Mouse (Mus musculus) kidney, embryonic 16.5 days (tissue): ENCODE data around the gene L2hgdh. TPM values are rescaled to one million over a fixed set of nuclear protein-coding genes. Genes with fewer than 3 reads are reported as not detected.
A peak's percentile ranks its signal among the peaks of the same experiment; 100 is the strongest.

Experiments
- ATAC-seq: fragments of 200-750 bp; cut with Nextera tagmentation; 2 replicates; pipeline ENCODE4 v1.8.0; 2017; ENCODE audit warnings: moderate TSS enrichment; ENCODE audit not compliant: low FRiP score, low TSS enrichment
- H3K27ac ChIP-seq: fragments of 300-500 bp; sonication (generic); 2 replicates; pipeline ENCODE4 v1.5.1; 2014; ENCODE audit warnings: low read length
- H3K27me3 ChIP-seq: fragments of 300-500 bp; sonication (generic); 2 replicates; pipeline ENCODE4 v1.6.1; 2014; ENCODE audit warnings: low read length, control low read depth, mixed read lengths; ENCODE audit not compliant: insufficient read depth
- H3K36me3 ChIP-seq: fragments of 300-500 bp; sonication (generic); 2 replicates; pipeline ENCODE4 v1.6.1; 2014; ENCODE audit warnings: low read length, control low read depth, mixed read lengths; ENCODE audit not compliant: insufficient read depth
- H3K4me1 ChIP-seq: fragments of 300-500 bp; sonication (generic); 2 replicates; pipeline ENCODE4 v1.6.1; 2014; ENCODE audit warnings: low read length, control low read depth, mixed read lengths; ENCODE audit not compliant: insufficient read depth
- H3K4me2 ChIP-seq: fragments of 300-500 bp; sonication (generic); replicated peaks from 2 replicates; pipeline ENCODE4 v1.6.1; 2014; ENCODE audit warnings: low read depth, low read length
- H3K4me3 ChIP-seq: fragments of 300-500 bp; sonication (generic); 2 replicates; pipeline ENCODE4 v1.5.1; 2014; ENCODE audit warnings: mild to moderate bottlenecking, low read length
- H3K9ac ChIP-seq: fragments of 300-500 bp; sonication (generic); replicated peaks from 2 replicates; pipeline ENCODE4 v1.6.1; 2014; ENCODE audit warnings: low read length
- H3K9me3 ChIP-seq: fragments of 300-500 bp; sonication (generic); 2 replicates; pipeline ENCODE4 v1.6.1; 2016; ENCODE audit warnings: low read length, control low read depth
- WGBS: fragments of 180-500 bp; shearing (Covaris S2); extraction: QIAGEN DNeasy Blood & Tissue Kit; methylation state at CpG from one replicate; pipeline ENCODE4 v1.1.7; 2014; 5-methylcytosine and 5-hydroxymethylcytosine counted together
- polyA plus RNA-seq: library from polyadenylated mRNA; unstranded; fragments of >200 nt; fragmentation: Nextera tagmentation; extraction: Ambion mirVana; gene quantifications from 2 replicates; pipeline ENCODE4 v1.2.1, GENCODE M21; 2015

Gene L2hgdh
- polyA plus RNA-seq, 1 experiment from 2014 or later = 26.9 TPM

DNA sequence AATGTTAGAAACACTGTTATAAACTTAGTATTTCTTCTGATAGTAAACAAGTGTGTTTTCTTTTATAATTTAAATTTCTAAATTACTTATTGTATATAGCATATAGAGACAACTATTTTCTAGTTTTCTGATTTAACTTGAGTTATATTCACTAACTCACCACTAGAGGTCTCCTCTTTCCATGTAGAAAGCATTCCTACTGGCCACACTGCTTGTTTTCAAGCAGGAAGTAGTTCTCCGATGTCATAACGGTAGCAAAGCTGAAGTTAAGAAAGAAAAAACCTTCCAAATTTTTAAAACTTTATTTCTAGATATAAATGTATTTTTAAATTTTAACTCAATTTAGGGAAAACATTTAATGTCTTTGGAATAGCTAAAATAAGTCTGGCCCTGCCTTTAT, 8.8 kb upstream of the L2hgdh start:
- Histone ChIP-seq H3K4me2 (no peak overlapping the region), H3K9ac (no peak overlapping the region), H3K27me3 (no peaks in the 10 kb centered on the region), H3K27ac (no peak overlapping the region), H3K36me3 (no peaks in the 10 kb centered on the region), H3K4me1 (no peaks in the 10 kb centered on the region), H3K9me3 (no peaks in the 10 kb centered on the region), H3K4me3 (no peak overlapping the region)
- whole genome bisulfite sequencing = 0% methylated on average over 2 of the region's 2 CpGs
- ATAC-seq = peak; percentile 59; the same call in 1 of the 2 replicates

DNA sequence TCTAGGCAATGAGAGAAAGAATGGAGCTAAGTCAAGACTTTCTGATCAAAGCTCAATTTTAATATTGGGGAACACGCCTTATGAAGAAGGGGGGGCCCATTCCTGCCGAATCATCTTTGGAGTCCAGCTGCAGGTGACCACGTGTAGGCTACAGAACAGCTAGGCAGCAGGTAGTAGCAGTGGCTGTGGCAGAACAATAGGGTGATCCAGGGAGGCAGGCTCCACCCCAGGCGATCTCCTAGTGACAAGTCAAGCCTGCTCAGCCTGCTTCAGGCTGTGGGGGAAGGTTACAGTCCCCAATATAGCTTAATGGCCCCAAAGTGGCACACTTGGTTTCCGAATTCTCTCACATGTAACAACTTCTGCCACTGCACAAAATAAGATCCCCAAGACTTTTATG, 7.5 kb upstream of the L2hgdh start:
- Histone ChIP-seq H3K27ac (no peak overlapping the region), H3K27me3 (no peaks in the 10 kb centered on the region), H3K9ac (no peak overlapping the region), H3K4me2 (no peak overlapping the region), H3K36me3 (no peaks in the 10 kb centered on the region), H3K4me1 (no peaks in the 10 kb centered on the region), H3K9me3 (no peaks in the 10 kb centered on the region), H3K4me3 (no peak overlapping the region)
- no peak for ATAC-seq
- 33% methylated on average over 5 of the region's 5 CpGs for WGBS

DNA sequence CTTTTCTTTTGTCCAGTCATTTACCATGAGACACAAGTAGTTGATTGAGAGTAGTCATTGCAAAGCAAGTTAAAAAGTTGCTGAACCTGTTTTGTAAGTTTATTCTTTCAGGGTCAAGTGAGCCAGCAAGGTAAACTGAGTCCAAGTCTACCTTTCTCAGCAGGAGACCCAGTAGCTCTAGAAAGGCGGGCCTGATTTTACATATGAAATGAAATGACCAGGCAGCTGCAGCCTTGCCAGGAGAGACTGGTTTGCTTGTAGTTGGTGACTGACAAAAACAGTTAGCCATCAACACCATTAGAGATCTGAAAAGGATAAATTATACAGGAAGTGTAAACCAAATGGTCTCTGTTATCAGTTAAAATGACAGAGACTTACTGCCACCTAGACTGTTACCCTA, 5.6 kb upstream of the L2hgdh start:
- Histone ChIP-seq H3K27ac (no peak overlapping the region), H3K9ac (no peak overlapping the region), H3K4me1 (peaks cover 4% of the 10 kb centered on the region; the same call in 1 of the 2 replicates), H3K4me2 (no peak overlapping the region), H3K36me3 (no peaks in the 10 kb centered on the region), H3K27me3 (no peaks in the 10 kb centered on the region), H3K4me3 (no peak overlapping the region), H3K9me3 (no peaks in the 10 kb centered on the region)
- no peak for ATAC-seq
- WGBS = 89% methylated on average over 1 of the region's 1 CpGs

DNA sequence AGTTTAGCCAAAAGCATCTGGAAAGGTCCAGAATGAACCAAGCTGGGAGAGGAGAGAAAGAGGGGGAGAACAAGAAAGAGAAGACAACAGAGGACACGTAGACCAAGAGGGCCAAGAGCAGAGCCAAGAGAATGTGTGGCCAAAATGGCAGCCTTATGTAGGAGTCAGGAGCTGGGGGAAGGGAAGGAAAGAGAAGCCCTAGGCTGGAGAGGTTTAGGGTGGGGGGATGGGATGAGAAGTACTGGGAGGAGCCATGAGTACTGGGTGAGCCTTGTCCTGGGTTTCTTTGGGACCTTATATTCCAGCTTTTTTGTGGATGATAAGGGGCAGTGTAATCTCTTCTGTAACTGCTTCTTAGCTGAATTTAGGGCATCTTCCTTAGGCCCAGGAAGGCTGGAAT, 4.6 kb upstream of the L2hgdh start:
- H3K27me3 ChIP-seq = no peaks in the 10 kb centered on the region
- no peak overlapping the region for H3K9ac ChIP-seq
- H3K4me1 ChIP-seq = peaks cover 5% of the 10 kb centered on the region; the same call in 1 of the 2 replicates
- H3K27ac ChIP-seq = no peak overlapping the region
- no peak overlapping the region for H3K4me3 ChIP-seq
- WGBS = 95% methylated on average over 1 of the region's 1 CpGs
- H3K4me2 ChIP-seq = no peak overlapping the region
- H3K36me3 ChIP-seq = no peaks in the 10 kb centered on the region
- H3K9me3 ChIP-seq = no peaks in the 10 kb centered on the region
- no peak for ATAC-seq

DNA sequence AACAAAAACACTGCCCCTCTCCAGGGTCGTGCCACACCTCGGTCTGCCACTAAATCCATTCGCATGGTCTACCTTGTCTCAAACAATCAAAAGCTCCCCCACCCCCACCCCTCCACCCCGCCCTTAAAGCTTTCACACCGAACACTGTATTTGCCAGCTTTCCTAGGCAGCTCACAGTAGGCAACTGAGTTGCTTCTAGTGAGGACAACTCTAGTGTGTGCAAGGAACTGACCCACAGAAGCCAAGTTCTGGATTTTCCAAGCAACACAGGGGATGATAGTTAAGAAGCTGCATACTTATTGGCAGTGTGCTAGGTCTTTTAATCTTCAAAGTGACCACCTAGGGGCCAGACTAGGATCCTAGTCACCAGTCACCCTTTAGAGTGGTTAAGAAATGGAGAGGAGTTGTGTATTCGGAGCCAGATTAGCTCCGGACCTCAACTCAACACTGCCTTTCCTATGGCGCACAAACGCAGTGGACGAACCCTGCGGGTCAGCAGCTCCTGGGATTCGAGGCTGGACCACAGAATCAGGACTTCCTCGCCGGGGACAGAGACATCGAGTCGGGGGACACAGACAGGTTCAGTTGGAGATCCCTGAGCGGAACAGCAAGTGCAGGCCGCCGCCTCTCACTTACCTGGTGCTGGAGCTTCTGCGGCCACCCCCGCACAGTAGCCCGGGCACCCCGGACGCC, 509 bp downstream of the L2hgdh start:
- Histone ChIP-seq H3K9me3 (peaks cover 11% of the 10 kb centered on the region), H3K27me3 (no peaks in the 10 kb centered on the region), H3K36me3 (peaks cover 19% of the 10 kb centered on the region), H3K4me1 (peaks cover 10% of the 10 kb centered on the region; the same call in 1 of the 2 replicates), H3K27ac (peak overlapping the region; percentile 92; the same call in 1 of the 2 replicates), H3K9ac (peak overlapping the region; percentile 78), H3K4me3 (peak overlapping the region; percentile 63), H3K4me2 (peak overlapping the region; percentile 88)
- WGBS = under 1% methylated on average over 24 of the region's 24 CpGs
- ATAC-seq = 0 out of 2 replicates have a peak, but pooled peaks have one; percentile 3

DNA sequence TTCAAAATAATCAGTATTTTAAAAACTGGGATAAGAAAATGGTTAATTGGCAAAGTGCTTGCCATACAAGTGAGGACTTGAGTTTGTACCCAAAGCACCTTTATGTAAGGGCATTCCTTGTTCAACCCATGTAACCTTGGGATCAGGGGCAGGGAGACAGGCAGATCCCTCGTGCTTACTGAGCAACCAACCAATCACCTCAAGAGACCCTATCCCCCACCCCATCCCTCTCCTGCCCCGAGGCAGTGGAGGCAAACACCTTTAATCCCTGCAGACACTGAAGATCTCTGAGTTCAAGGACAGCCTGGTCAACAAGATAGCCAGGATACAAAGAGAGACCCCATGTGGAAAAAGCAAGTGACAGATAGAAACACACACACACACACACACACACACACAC, 1.3 kb downstream of the L2hgdh start:
- no peak for ATAC-seq
- Histone ChIP-seq H3K4me1 (peaks cover 10% of the 10 kb centered on the region; the same call in 1 of the 2 replicates), H3K4me3 (peak overlapping the region; percentile 63; the same call in 1 of the 2 replicates)

DNA sequence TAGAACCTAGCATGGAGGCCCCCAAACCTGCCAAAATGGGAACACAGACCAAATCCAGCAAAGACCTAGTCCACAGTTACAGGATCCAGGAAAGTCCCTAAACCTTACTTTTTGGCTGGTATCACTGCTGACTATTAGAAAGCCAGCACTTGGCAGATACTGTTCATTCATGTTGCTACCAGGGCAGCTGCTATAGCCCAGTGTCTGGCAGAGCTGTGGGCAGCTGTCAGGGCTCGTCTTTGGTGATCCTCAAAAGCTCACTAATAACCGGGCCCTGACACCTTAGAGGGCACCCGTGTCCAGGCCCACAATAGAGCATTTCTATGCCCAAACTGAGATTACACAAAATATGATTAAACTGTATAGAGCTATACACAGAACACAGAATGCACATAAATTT, 1.8 kb downstream of the L2hgdh start:
- no peak overlapping the region for H3K4me2 ChIP-seq
- WGBS = 94% methylated on average over 3 of the region's 3 CpGs
- H3K9ac ChIP-seq = no peak overlapping the region
- H3K4me3 ChIP-seq = no peak overlapping the region
- no peak overlapping the region for H3K27ac ChIP-seq
- H3K27me3 ChIP-seq = no peaks in the 10 kb centered on the region
- peaks cover 18% of the 10 kb centered on the region for H3K9me3 ChIP-seq
- peaks cover 25% of the 10 kb centered on the region for H3K36me3 ChIP-seq
- no peak for ATAC-seq
- peaks cover 10% of the 10 kb centered on the region; the same call in 1 of the 2 replicates for H3K4me1 ChIP-seq

More for the DNA sequence above, 1.3 kb downstream of the L2hgdh start:
- WGBS = 53% methylated on average over 2 of the region's 2 CpGs
- Histone ChIP-seq H3K27me3 (no peaks in the 10 kb centered on the region), H3K36me3 (peaks cover 21% of the 10 kb centered on the region), H3K9me3 (peaks cover 14% of the 10 kb centered on the region), H3K27ac (no peak overlapping the region), H3K9ac (0 out of 2 replicates have a peak overlapping the region, but pooled peaks have one; percentile 29), H3K4me2 (peak overlapping the region; percentile 88)

DNA sequence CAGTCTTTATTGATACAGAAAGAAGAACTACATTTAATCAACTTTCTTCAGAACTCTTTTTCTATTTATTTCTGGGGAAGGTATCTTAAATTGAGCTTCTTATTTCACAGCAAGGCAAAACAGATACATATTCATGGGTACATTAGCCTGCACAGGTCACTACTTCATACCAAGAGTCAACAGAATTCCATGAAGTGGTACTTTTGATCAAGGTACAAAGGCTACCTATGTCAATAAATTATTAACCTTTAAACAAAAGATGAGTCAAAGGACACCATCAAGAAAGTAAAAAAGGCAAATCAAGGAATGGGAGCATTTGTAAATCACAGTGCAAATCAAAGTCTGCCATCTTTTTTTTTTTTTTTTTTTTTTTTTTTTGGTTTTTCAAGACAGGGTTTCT, 11.0 kb downstream of the L2hgdh start:
- H3K4me2 ChIP-seq = no peak overlapping the region
- no peak for ATAC-seq
- H3K4me3 ChIP-seq = no peak overlapping the region
- no peaks in the 10 kb centered on the region for H3K4me1 ChIP-seq
- H3K9me3 ChIP-seq = peaks cover 5% of the 10 kb centered on the region; the same call in 1 of the 2 replicates
- H3K9ac ChIP-seq = no peak overlapping the region
- H3K27ac ChIP-seq = no peak overlapping the region
- H3K36me3 ChIP-seq = peaks cover 13% of the 10 kb centered on the region
- H3K27me3 ChIP-seq = no peaks in the 10 kb centered on the region

DNA sequence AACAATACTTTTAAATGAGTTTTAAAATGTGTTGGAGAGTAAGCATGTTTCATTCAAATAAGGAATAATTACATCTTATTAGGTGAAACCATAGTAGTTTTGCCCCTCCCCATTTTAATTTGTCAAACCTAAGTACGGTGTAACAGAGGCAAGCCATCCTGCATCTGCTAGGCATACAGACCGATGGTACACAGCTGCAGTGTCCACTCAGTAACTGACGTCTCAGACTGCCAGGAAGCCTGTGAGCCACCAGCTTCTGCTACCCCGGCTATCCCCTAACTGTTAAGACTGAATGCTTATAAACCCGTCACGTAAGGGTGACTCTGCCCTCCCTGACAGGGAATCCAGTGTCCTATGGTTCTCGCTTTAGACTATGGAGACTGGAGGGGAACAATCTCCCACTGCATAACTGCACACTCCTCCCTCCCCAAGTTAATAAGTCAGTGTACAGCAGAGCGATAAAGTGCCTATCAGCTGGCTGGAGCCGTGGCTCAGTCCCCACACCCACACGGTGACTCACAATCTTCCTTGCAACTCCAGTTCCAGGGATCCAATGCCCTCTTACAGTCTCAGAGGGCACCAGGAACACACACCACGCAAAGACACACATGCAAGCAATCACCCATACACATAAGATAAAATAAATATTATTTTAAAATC, 19.7 kb downstream of the L2hgdh start:
- Histone ChIP-seq H3K4me3 (no peak overlapping the region), H3K27me3 (no peaks in the 10 kb centered on the region), H3K4me2 (no peak overlapping the region; the same call in 1 of the 2 replicates), H3K36me3 (0 out of 2 replicates have a peak, but pooled peaks cover 11% of the 10 kb centered on the region), H3K4me1 (no peaks in the 10 kb centered on the region), H3K27ac (no peak overlapping the region), H3K9ac (no peak overlapping the region), H3K9me3 (no peaks in the 10 kb centered on the region)
- peak; percentile 88 for ATAC-seq
- 61% methylated on average over 11 of the region's 11 CpGs for WGBS

DNA sequence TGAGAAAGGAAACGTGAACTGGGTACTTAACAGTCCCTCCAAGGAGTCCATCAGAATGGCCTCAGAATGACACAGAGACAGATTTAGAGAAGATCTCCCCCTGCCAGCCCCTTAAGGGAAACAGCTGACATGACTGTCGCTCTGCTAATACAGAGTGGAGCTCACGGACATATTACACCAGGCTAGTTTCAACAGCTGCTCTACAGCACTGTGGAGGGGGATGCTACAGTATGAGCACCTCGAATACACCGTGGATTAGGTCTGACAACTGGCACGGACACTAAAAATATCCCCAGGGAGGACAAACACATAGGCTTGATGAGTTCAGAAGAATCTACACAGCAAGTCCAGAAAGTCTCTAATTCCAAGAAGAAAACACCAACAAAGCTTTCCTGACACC, 26.3 kb downstream of the L2hgdh start:
- peaks cover 13% of the 10 kb centered on the region for H3K36me3 ChIP-seq
- no peak for ATAC-seq
- H3K27me3 ChIP-seq = no peaks in the 10 kb centered on the region
- H3K4me3 ChIP-seq = no peak overlapping the region
- H3K9ac ChIP-seq = no peak overlapping the region
- H3K27ac ChIP-seq = no peak overlapping the region
- no peak overlapping the region for H3K4me2 ChIP-seq
- H3K4me1 ChIP-seq = no peaks in the 10 kb centered on the region
- H3K9me3 ChIP-seq = no peaks in the 10 kb centered on the region
- WGBS = 82% methylated on average over 6 of the region's 6 CpGs
